Mouse (Mus musculus): ENCODE measurements around the gene Cox6b1. TPM values are rescaled to one million over a fixed set of nuclear protein-coding genes. Genes with fewer than 3 reads are reported as not detected.

The Cox6b1 gene
- polyA plus RNA-seq, 1 experiment from 2014 or later = 1,422 TPM

DNA sequence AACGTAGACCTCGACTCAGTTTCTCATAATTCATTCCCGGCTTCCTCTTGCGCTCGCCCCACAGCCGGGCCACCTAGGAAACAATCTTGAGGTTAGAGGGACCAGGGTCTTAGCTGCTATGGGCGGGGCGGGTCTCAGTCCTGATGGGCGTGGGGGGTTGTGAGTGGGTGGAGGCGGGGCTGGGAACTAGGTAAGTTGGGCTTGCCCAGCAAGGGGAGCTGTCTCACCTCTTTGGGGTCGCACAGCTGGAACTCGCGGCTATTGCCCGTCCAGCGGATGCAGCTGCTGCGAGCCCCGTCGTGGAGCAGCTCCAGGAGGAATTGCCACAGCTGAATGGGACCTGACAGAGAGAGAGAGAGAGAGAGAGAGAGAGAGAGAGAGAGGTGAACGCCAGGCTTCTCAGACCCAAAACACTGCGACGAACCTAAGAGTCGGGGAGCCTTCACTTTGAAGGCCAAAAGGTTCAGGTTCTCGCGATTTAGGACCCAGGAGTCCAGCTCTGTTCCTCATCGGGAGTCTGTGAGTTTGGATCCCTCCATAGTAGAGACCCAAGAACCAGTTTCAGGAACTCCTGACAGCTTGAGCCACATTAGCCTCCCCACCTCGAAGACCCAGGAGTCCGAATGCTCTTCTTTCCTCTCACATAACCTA is 7.9 kb upstream of the Cox6b1 start:
- TF ChIP-seq CTCF (IDR thresholded peaks at IDR 0.05; ENCODE audit: low read depth) (no peak), EP300 (optimal IDR thresholded peaks at IDR 0.05) (no peak)
- no peak for DNase-seq (ENCODE audit: low spot score)
- H3K9me3 ChIP-seq (ENCODE audit: control insufficient read depth, low read length) = no peaks in the 10 kb centered on the region
- H3K9ac ChIP-seq (ENCODE audit: low read length) = no peak overlapping the region
- no peak for ATAC-seq (ENCODE audit: low FRiP score, low TSS enrichment)
- H3K27me3 ChIP-seq (ENCODE audit: control insufficient read depth, insufficient read depth, low read length) = peaks cover 7% of the 10 kb centered on the region; the same call in 1 of the 2 replicates
- no peaks in the 10 kb centered on the region for H3K36me3 ChIP-seq (ENCODE audit: control insufficient read depth, insufficient read depth, low read length)
- no peak overlapping the region; the same call in 1 of the 2 replicates for H3K4me3 ChIP-seq (ENCODE audit: low read depth, low read length)
- no peak overlapping the region for H3K27ac ChIP-seq (replicated peaks)
- H3K4me1 ChIP-seq (replicated peaks; ENCODE audit: control insufficient read depth, insufficient read depth) = no peaks in the 10 kb centered on the region
- H3K4me2 ChIP-seq (replicated peaks; ENCODE audit: low read depth) = no peak overlapping the region
- WGBS = 5% methylated on average over 27 of the region's 27 CpGs

DNA sequence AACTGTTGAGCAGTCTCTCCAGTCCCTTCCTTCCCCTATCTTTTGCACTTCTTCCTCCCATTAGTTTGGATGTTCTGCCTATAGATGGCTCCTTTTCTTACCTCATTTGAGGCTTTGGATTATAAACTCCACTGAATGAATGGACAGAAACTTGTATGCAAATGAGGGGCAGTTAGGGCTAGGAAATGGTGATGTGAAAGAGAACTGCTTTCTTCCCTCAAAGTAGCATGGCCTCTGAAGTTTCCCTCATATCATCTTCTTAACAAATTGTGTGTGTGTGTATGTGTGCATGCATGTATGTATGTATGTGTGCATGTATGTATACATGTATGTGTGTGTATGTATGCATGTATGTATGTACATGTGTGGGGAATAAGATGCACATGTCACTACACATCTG is 3.1 kb upstream of the Cox6b1 start:
- H3K36me3 ChIP-seq (ENCODE audit: control insufficient read depth, insufficient read depth, low read length) = no peaks in the 10 kb centered on the region
- no peak for DNase-seq (ENCODE audit: low spot score)
- no peaks in the 10 kb centered on the region for H3K9me3 ChIP-seq (ENCODE audit: control insufficient read depth, low read length)
- no peak overlapping the region for H3K4me3 ChIP-seq (ENCODE audit: low read depth, low read length)
- H3K27me3 ChIP-seq (ENCODE audit: control insufficient read depth, insufficient read depth, low read length) = peaks cover 4% of the 10 kb centered on the region; the same call in 1 of the 2 replicates
- H3K4me1 ChIP-seq (replicated peaks; ENCODE audit: control insufficient read depth, insufficient read depth) = no peaks in the 10 kb centered on the region; the same call in 1 of the 2 replicates
- H3K27ac ChIP-seq (replicated peaks) = no peak overlapping the region
- ATAC-seq (ENCODE audit: low FRiP score, low TSS enrichment) = no peak
- TF ChIP-seq EP300 (optimal IDR thresholded peaks at IDR 0.05) (no peak), CTCF (IDR thresholded peaks at IDR 0.05; ENCODE audit: low read depth) (no peak)
- no peak overlapping the region for H3K9ac ChIP-seq (ENCODE audit: low read length)
- no peak overlapping the region for H3K4me2 ChIP-seq (replicated peaks; ENCODE audit: low read depth)

DNA sequence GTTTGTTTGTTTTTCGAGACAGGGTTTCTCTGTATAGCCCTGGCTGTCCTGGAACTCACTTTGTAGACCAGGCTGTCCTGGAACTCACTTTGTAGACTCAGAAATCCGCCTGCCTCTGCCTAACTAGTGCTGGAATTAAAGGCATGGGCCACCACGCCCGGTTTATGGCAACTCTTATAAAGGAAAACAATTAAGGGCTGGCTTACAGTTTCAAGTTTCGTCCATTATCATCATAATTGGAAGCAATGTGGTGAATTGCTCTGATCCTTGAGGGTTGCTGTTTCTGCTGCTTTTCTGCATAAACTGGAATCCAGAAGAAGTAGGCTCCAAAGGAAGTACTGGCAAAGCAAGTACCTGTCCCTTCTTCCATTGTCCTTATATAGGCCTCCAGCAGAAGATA is 696 bp upstream of the Cox6b1 start:
- no peaks in the 10 kb centered on the region; the same call in 1 of the 2 replicates for H3K4me1 ChIP-seq (replicated peaks; ENCODE audit: control insufficient read depth, insufficient read depth)
- H3K9me3 ChIP-seq (ENCODE audit: control insufficient read depth, low read length) = no peaks in the 10 kb centered on the region
- no peaks in the 10 kb centered on the region for H3K27me3 ChIP-seq (ENCODE audit: control insufficient read depth, insufficient read depth, low read length)
- TF ChIP-seq CTCF (IDR thresholded peaks at IDR 0.05; ENCODE audit: low read depth) = no peak
- no peak for TF ChIP-seq EP300 (optimal IDR thresholded peaks at IDR 0.05)
- ATAC-seq (ENCODE audit: low FRiP score, low TSS enrichment) (no peak), DNase-seq (ENCODE audit: low spot score) (no peak)
- H3K9ac ChIP-seq (ENCODE audit: low read length) = no peak overlapping the region
- no peak overlapping the region for H3K4me3 ChIP-seq (ENCODE audit: low read depth, low read length)
- WGBS = 80% methylated on average over 5 of the region's 5 CpGs
- H3K4me2 ChIP-seq (replicated peaks; ENCODE audit: low read depth) = no peak overlapping the region
- no peak overlapping the region for H3K27ac ChIP-seq (replicated peaks)
- no peaks in the 10 kb centered on the region; the same call in 1 of the 2 replicates for H3K36me3 ChIP-seq (ENCODE audit: control insufficient read depth, insufficient read depth, low read length)

DNA sequence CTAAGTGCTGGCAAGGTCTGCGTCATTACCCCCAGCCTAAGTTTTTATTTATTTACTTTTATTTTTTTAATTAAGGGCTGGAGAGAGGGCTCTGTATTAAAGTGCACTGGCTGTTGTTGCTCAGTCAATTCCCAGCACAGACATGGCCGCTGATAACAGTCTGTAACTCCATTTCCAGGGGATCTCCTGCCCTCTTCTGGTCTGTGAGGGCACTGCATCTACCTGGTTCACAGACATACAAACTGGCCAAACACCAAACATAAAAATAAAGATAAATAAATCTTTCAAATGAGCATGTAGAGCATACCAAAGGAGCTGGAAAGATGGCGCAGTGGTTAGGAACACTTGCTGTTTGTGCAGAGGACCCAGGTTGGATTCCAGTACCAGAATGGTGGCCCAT is 6.7 kb downstream of the Cox6b1 start:
- 85% methylated on average over 3 of the region's 3 CpGs for WGBS
- TF ChIP-seq EP300 (optimal IDR thresholded peaks at IDR 0.05) (no peak), CTCF (IDR thresholded peaks at IDR 0.05; ENCODE audit: low read depth) (peak; percentile 67)
- ATAC-seq (ENCODE audit: low FRiP score, low TSS enrichment) (no peak), DNase-seq (ENCODE audit: low spot score) (no peak)
- Histone ChIP-seq H3K4me1 (replicated peaks; ENCODE audit: control insufficient read depth, insufficient read depth) (no peaks in the 10 kb centered on the region), H3K9me3 (ENCODE audit: control insufficient read depth, low read length) (no peaks in the 10 kb centered on the region), H3K9ac (ENCODE audit: low read length) (no peak overlapping the region), H3K27me3 (ENCODE audit: control insufficient read depth, insufficient read depth, low read length) (no peaks in the 10 kb centered on the region), H3K27ac (replicated peaks) (no peak overlapping the region), H3K36me3 (ENCODE audit: control insufficient read depth, insufficient read depth, low read length) (peaks cover 4% of the 10 kb centered on the region), H3K4me2 (replicated peaks; ENCODE audit: low read depth) (no peak overlapping the region), H3K4me3 (ENCODE audit: low read depth, low read length) (no peak overlapping the region)

DNA sequence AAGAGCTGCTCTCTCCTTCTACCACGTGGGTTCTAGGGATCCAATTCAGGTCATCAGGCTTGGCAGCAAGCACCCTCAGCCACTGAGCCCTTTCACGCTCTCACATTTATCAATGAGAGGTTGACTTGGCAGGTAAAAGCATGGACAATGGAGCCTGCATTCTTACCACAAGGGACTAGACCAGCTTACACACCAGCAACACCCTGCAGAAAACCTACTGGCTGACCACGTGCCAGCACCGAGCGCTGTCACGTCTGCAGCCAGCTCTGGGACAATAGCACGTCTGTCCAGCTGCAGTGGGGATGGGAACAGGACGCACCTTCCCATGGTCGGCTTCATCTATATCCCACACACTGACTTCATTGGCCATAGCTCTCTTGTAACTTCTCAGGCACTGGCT is 7.3 kb downstream of the Cox6b1 start:
- H3K27me3 ChIP-seq (ENCODE audit: control insufficient read depth, insufficient read depth, low read length) = no peaks in the 10 kb centered on the region
- no peak for TF ChIP-seq CTCF (IDR thresholded peaks at IDR 0.05; ENCODE audit: low read depth)
- no peak for TF ChIP-seq EP300 (optimal IDR thresholded peaks at IDR 0.05)
- no peak overlapping the region for H3K4me3 ChIP-seq (ENCODE audit: low read depth, low read length)
- no peak overlapping the region for H3K4me2 ChIP-seq (replicated peaks; ENCODE audit: low read depth)
- DNase-seq (ENCODE audit: low spot score) = no peak
- no peaks in the 10 kb centered on the region for H3K9me3 ChIP-seq (ENCODE audit: control insufficient read depth, low read length)
- no peak for ATAC-seq (ENCODE audit: low FRiP score, low TSS enrichment)
- 96% methylated on average over 9 of the region's 9 CpGs for WGBS
- no peaks in the 10 kb centered on the region for H3K4me1 ChIP-seq (replicated peaks; ENCODE audit: control insufficient read depth, insufficient read depth)
- no peak overlapping the region for H3K9ac ChIP-seq (ENCODE audit: low read length)
- no peak overlapping the region for H3K27ac ChIP-seq (replicated peaks)
- peaks cover 4% of the 10 kb centered on the region for H3K36me3 ChIP-seq (ENCODE audit: control insufficient read depth, insufficient read depth, low read length)

DNA sequence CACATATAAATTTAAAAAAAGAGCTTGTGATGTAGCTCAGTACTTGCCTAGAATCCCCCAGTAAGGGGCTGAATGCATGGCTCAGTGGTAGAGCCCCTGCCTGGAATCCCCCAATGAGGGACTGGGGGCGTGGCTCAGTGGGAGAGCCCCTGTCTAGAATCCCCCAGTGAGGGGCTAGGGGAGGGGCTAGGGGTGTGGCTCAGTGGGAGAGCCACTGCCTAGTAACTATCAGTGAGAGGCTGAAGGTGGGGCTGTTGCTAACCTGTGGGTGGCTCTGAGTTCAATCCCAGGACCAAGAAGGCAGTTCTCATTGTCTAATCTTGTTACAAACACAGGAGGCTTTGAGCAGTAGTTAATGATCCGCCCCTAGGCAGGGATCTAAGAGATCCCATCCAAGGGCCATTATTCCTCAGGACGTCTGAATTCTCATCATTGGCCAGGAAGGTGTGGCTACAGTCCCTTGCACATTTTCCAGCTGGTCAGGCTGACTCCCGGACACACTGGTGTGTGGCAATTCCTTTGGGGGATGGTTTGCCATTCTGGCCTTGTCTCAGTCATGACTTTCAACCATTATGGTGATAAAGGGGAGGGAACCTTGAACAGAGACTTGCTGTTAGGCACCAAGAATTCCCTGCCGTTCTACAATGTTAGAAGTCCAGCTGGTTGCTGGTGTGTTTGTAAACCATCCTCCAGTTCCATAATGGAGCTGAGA is 10.7 kb downstream of the Cox6b1 start:
- H3K4me3 ChIP-seq (ENCODE audit: low read depth, low read length) = no peak overlapping the region
- DNase-seq (ENCODE audit: low spot score) (no peak), ATAC-seq (ENCODE audit: low FRiP score, low TSS enrichment) (no peak)
- no peak overlapping the region for H3K4me2 ChIP-seq (replicated peaks; ENCODE audit: low read depth)
- H3K27me3 ChIP-seq (ENCODE audit: control insufficient read depth, insufficient read depth, low read length) = no peaks in the 10 kb centered on the region
- H3K9me3 ChIP-seq (ENCODE audit: control insufficient read depth, low read length) = no peaks in the 10 kb centered on the region
- H3K27ac ChIP-seq (replicated peaks) = no peak overlapping the region
- H3K9ac ChIP-seq (ENCODE audit: low read length) = no peak overlapping the region
- 47% methylated on average over 5 of the region's 5 CpGs for WGBS
- TF ChIP-seq CTCF (IDR thresholded peaks at IDR 0.05; ENCODE audit: low read depth) = no peak
- TF ChIP-seq EP300 (optimal IDR thresholded peaks at IDR 0.05) = no peak
- H3K4me1 ChIP-seq (replicated peaks; ENCODE audit: control insufficient read depth, insufficient read depth) = no peaks in the 10 kb centered on the region
- peaks cover 4% of the 10 kb centered on the region for H3K36me3 ChIP-seq (ENCODE audit: control insufficient read depth, insufficient read depth, low read length)

All from stomach, postnatal 0 days (tissue).